Mouse (Mus musculus) MEL (cell line): ENCODE results near the gene Dcp1a. TPM values are rescaled to one million over a fixed set of nuclear protein-coding genes. Genes with fewer than 3 reads are reported as not detected.
A peak's percentile ranks its signal among the peaks of the same experiment; 100 is the strongest.

ENCODE experiments used
- DNase-seq: peaks from one replicate; pipeline ENCODE4 v3.0.0; 2011; ENCODE audit warnings: low read depth, low spot score
- H3K27ac ChIP-seq: 2 replicates; pipeline ENCODE4 v1.5.1; 2012; ENCODE audit warnings: low read depth, mild to moderate bottlenecking, control low read depth, low read length, moderate library complexity; ENCODE audit not compliant: control insufficient read depth
- H3K27me3 ChIP-seq, 2 experiments: fragments of 150-350 bp in 1 of 2; sonication (generic) in 1 of 2; 2 replicates each; pipeline ENCODE4 v1.6.1; 2012; ENCODE audit warnings: low read length in 2 of 2, mild to moderate bottlenecking in 2 of 2, improper control_type of control experiment in 1 of 2, moderate library complexity in 1 of 2; ENCODE audit not compliant: insufficient read depth in 2 of 2, control insufficient read depth in 1 of 2
- H3K36me3 ChIP-seq, 2 experiments: 2 replicates each; pipeline ENCODE4 v1.6.1; 2012 to 2014; ENCODE audit warnings: low read length in 2 of 2, improper control_type of control experiment in 1 of 2, inconsistent platforms in 1 of 2, mild to moderate bottlenecking in 1 of 2; ENCODE audit not compliant: insufficient read depth in 2 of 2, control insufficient read depth in 1 of 2
- H3K4me1 ChIP-seq, 2 experiments: fragments of 150-350 bp in 1 of 2; sonication (generic) in 1 of 2; 2 replicates each; pipeline ENCODE4 v1.6.1; 2012; ENCODE audit warnings: low read length in 2 of 2, improper control_type of control experiment in 1 of 2, mild to moderate bottlenecking in 1 of 2; ENCODE audit not compliant: insufficient read depth in 2 of 2, control insufficient read depth in 1 of 2
- H3K4me3 ChIP-seq, 2 experiments: fragments of 150-350 bp in 1 of 2; sonication (generic) in 1 of 2; 2 replicates each; pipeline ENCODE4 v1.5.1; 2012; ENCODE audit warnings: low read depth in 2 of 2, low read length in 2 of 2, mild to moderate bottlenecking in 2 of 2, moderate library complexity in 2 of 2, control low read depth in 1 of 2, improper control_type of control experiment in 1 of 2; ENCODE audit not compliant: control insufficient read depth in 1 of 2, insufficient read depth in 1 of 2
- H3K79me2 ChIP-seq: 2 replicates; pipeline ENCODE4 v1.6.1; 2012; ENCODE audit warnings: mild to moderate bottlenecking, low read length, moderate library complexity; ENCODE audit not compliant: control insufficient read depth, poor library complexity, insufficient read depth
- H3K9ac ChIP-seq: 2 replicates; pipeline ENCODE4 v1.6.1; 2012; ENCODE audit warnings: low read depth, mild to moderate bottlenecking, control low read depth, low read length, moderate library complexity; ENCODE audit not compliant: control insufficient read depth, poor library complexity, severe bottlenecking
- H3K9me3 ChIP-seq: fragments of 150-350 bp; sonication (generic); replicated peaks from 2 replicates; pipeline ENCODE4 v1.6.1; 2012; ENCODE audit warnings: mild to moderate bottlenecking, low read length, improper control_type of control experiment, moderate library complexity; ENCODE audit not compliant: insufficient read depth
- CTCF ChIP-seq, 3 experiments: IDR thresholded peaks in 2 of 3; conservative IDR thresholded peaks in 1 of 3; 2 replicates each; pipeline ENCODE4 v1.5.1; 2011 to 2012; ENCODE audit warnings: low read length in 3 of 3, low read depth in 2 of 3, mild to moderate bottlenecking in 2 of 3, improper control_type of control experiment in 1 of 3, inconsistent platforms in 1 of 3, mixed read lengths in 1 of 3, moderate library complexity in 1 of 3; ENCODE audit not compliant: control insufficient read depth in 1 of 3, insufficient read depth in 1 of 3, poor library complexity in 1 of 3, severe bottlenecking in 1 of 3
- ELF1 ChIP-seq: IDR thresholded peaks from 2 replicates; pipeline ENCODE4 v1.6.1; 2014; ENCODE audit warnings: low read depth, mild to moderate bottlenecking, inconsistent platforms, low read length, improper control_type of control experiment, moderate library complexity
- EP300 ChIP-seq, 2 experiments: IDR thresholded peaks; 2 replicates each; pipeline ENCODE4 v1.6.1; 2011; ENCODE audit warnings: improper control_type of control experiment in 2 of 2, low read length in 2 of 2, low read depth in 1 of 2, mild to moderate bottlenecking in 1 of 2
- ETS1 ChIP-seq: IDR thresholded peaks from 2 replicates; pipeline ENCODE4 v1.6.1; 2012; ENCODE audit warnings: low read depth, mild to moderate bottlenecking, inconsistent platforms, low read length, improper control_type of control experiment, moderate library complexity
- HCFC1 ChIP-seq: IDR thresholded peaks from 2 replicates; pipeline ENCODE4 v1.6.1; 2012; ENCODE audit warnings: low read depth, mild to moderate bottlenecking, inconsistent platforms, low read length, improper control_type of control experiment, moderate library complexity
- JUND ChIP-seq: IDR thresholded peaks from 2 replicates; pipeline ENCODE4 v1.6.1; 2011; ENCODE audit warnings: low read depth, mild to moderate bottlenecking, improper control_type of control experiment, low read length
- KAT2A ChIP-seq: conservative IDR thresholded peaks from 2 replicates; pipeline ENCODE4 v1.6.1; 2012; ENCODE audit warnings: low read depth, low read length, improper control_type of control experiment, inconsistent platforms
- MAFK ChIP-seq: IDR thresholded peaks from 2 replicates; pipeline ENCODE4 v1.6.1; 2011; ENCODE audit warnings: low read depth, mild to moderate bottlenecking, low read length, improper control_type of control experiment, borderline replicate concordance
- MAX ChIP-seq: IDR thresholded peaks from 2 replicates; pipeline ENCODE4 v1.6.1; 2011; ENCODE audit warnings: low read length, improper control_type of control experiment
- MEF2A ChIP-seq: IDR thresholded peaks from 2 replicates; pipeline ENCODE4 v1.6.1; 2014; ENCODE audit warnings: low read depth, mild to moderate bottlenecking, inconsistent platforms, low read length, improper control_type of control experiment; ENCODE audit not compliant: poor library complexity, insufficient replicate concordance, severe bottlenecking; ENCODE audit errors: extremely low read depth
- MXI1 ChIP-seq: IDR thresholded peaks from 2 replicates; pipeline ENCODE4 v1.6.1; 2011; ENCODE audit warnings: mild to moderate bottlenecking, low read depth, low read length, improper control_type of control experiment
- MYB ChIP-seq: IDR thresholded peaks from 2 replicates; pipeline ENCODE4 v1.6.1; 2011; ENCODE audit warnings: mild to moderate bottlenecking, low read depth, low read length, improper control_type of control experiment
- MYC ChIP-seq: IDR thresholded peaks from 2 replicates; pipeline ENCODE4 v1.6.1; 2011; ENCODE audit warnings: low read depth, mild to moderate bottlenecking, low read length, improper control_type of control experiment, moderate library complexity
- NRF1 ChIP-seq: IDR thresholded peaks from 2 replicates; pipeline ENCODE4 v1.6.1; 2014; ENCODE audit warnings: low read depth, mild to moderate bottlenecking, inconsistent platforms, low read length, improper control_type of control experiment, moderate library complexity; ENCODE audit not compliant: poor library complexity, insufficient read depth, severe bottlenecking
- POLR2AphosphoS2 ChIP-seq: IDR thresholded peaks from 2 replicates; pipeline ENCODE4 v1.6.1; 2011; ENCODE audit warnings: low read length, improper control_type of control experiment
- POLR2AphosphoS5 ChIP-seq: IDR thresholded peaks from 2 replicates; pipeline ENCODE4 v1.6.1; 2012; ENCODE audit warnings: low read depth, borderline replicate concordance, mild to moderate bottlenecking, inconsistent platforms, low read length, moderate library complexity, mixed read lengths
- RAD21 ChIP-seq: IDR thresholded peaks from 2 replicates; pipeline ENCODE4 v1.6.1; 2011; ENCODE audit warnings: mild to moderate bottlenecking, low read depth, low read length, improper control_type of control experiment
- RCOR1 ChIP-seq: IDR thresholded peaks from 2 replicates; pipeline ENCODE4 v1.6.1; 2012; ENCODE audit warnings: low read depth, mild to moderate bottlenecking, inconsistent platforms, low read length, improper control_type of control experiment
- SIN3A ChIP-seq: IDR thresholded peaks from 2 replicates; pipeline ENCODE4 v1.6.1; 2012; ENCODE audit warnings: low read length, improper control_type of control experiment, inconsistent platforms
- SMC3 ChIP-seq: IDR thresholded peaks from 2 replicates; pipeline ENCODE4 v1.6.1; 2011; ENCODE audit warnings: low read depth, low read length, improper control_type of control experiment
- TBP ChIP-seq: IDR thresholded peaks from 2 replicates; pipeline ENCODE4 v1.8.0; 2011; ENCODE audit warnings: low read depth, low read length, improper control_type of control experiment
- TCF12 ChIP-seq: IDR thresholded peaks from 2 replicates; pipeline ENCODE4 v1.6.1; 2014; ENCODE audit warnings: low read depth, mild to moderate bottlenecking, inconsistent platforms, low read length, improper control_type of control experiment, moderate library complexity
- UBTF ChIP-seq: IDR thresholded peaks from 2 replicates; pipeline ENCODE4 v1.6.1; 2012; ENCODE audit warnings: low read depth, mild to moderate bottlenecking, inconsistent platforms, low read length, improper control_type of control experiment, moderate library complexity, borderline replicate concordance; ENCODE audit not compliant: insufficient read depth
- USF1 ChIP-seq: IDR thresholded peaks from 2 replicates; pipeline ENCODE4 v1.6.1; 2014; ENCODE audit warnings: low read depth, mild to moderate bottlenecking, inconsistent platforms, low read length, improper control_type of control experiment, moderate library complexity
- USF2 ChIP-seq, 2 experiments: IDR thresholded peaks; 2 replicates each; pipeline ENCODE4 v1.6.1; 2011 to 2012; ENCODE audit warnings: improper control_type of control experiment in 2 of 2, low read length in 2 of 2, borderline replicate concordance in 1 of 2, inconsistent platforms in 1 of 2, low read depth in 1 of 2, mild to moderate bottlenecking in 1 of 2; ENCODE audit not compliant: insufficient read depth in 1 of 2
- ZC3H11A ChIP-seq: IDR thresholded peaks from 2 replicates; pipeline ENCODE4 v1.6.1; 2012; ENCODE audit warnings: low read depth, mild to moderate bottlenecking, inconsistent platforms, low read length, improper control_type of control experiment
- ZKSCAN1 ChIP-seq: IDR thresholded peaks from 2 replicates; pipeline ENCODE4 v1.6.1; 2012; ENCODE audit warnings: low read depth, mild to moderate bottlenecking, inconsistent platforms, low read length, improper control_type of control experiment, moderate library complexity
- ZNF384 ChIP-seq: IDR thresholded peaks from 2 replicates; pipeline ENCODE4 v1.6.1; 2012; ENCODE audit warnings: low read depth, mild to moderate bottlenecking, inconsistent platforms, low read length, improper control_type of control experiment
- polyA plus RNA-seq, 2 experiments: library from polyadenylated mRNA; stranded (reverse) in 1 of 2; unstranded in 1 of 2; fragments of >175 nt in 1 of 2; fragments of >200 nt in 1 of 2; gene quantifications; 2 replicates each; pipeline versions ENCODE4 v1.2.1 to v1.2.4; 2012; ENCODE audit warnings: low replicate concordance in 2 of 2, low read depth in 1 of 2; ENCODE audit not compliant: insufficient read length in 2 of 2, insufficient read depth in 1 of 2, missing spikeins in 1 of 2
- total RNA-seq: library from RNA; depleted of rRNA; stranded (reverse); fragments of 300-350 nt; gene quantifications from 2 replicates; pipeline ENCODE4 v1.2.3, GENCODE M21; 2012

Dcp1a gene
- total and polyA plus RNA-seq, 3 experiments = 21.4 to 31.4 TPM; not detected in 1

- H3K36me3 ChIP-seq = peaks cover 25% of the 10 kb centered on the region in 2 experiments
- no peaks in the 10 kb centered on the region for H3K27me3 ChIP-seq
- DNase-seq = no peak
- no peaks in the 10 kb centered on the region for H3K9me3 ChIP-seq
- H3K9ac ChIP-seq = no peak overlapping the region
- H3K4me3 ChIP-seq = no peak overlapping the region
- peaks cover 22 to 26% of the 10 kb centered on the region in 2 experiments for H3K4me1 ChIP-seq
- TF ChIP-seq ELF1 (no peak), USF1 (no peak), MAFK (no peak), JUND (no peak), RCOR1 (no peak), POLR2AphosphoS5 (no peak), MXI1 (no peak)
- no peak overlapping the region for H3K27ac ChIP-seq
- H3K79me2 ChIP-seq = no peaks in the 10 kb centered on the region; the same call in 1 of the 2 replicates
Observed at GRCm38 (mm10) chr14:30573235-30573634, 93.9 kb downstream of the Dcp1a start.

GRCm38 (mm10) chr14:30573983-30574584, 94.7 kb downstream of the Dcp1a start:
- no peak overlapping the region; the same call in 1 of the 2 replicates for H3K27ac ChIP-seq
- TF ChIP-seq RAD21 (peak; percentile 68), ETS1 (no peak), KAT2A (no peak), POLR2AphosphoS2 (no peak), MAX (peak; percentile 53), NRF1 (no peak), JUND (no peak), MXI1 (peak; percentile 79), MYB (no peak), MYC (peak; percentile 85), HCFC1 (peak; percentile 22; the same call in 1 of the 2 replicates), SMC3 (peak; percentile 83), ZKSCAN1 (no peak), MAFK (no peak), POLR2AphosphoS5 (no peak), EP300 (IDR thresholded peaks at IDR 0.05; ENCODE audit: low read depth in 1 of 2, low read length in 2 of 2) (peak in 1 of 2 experiments; percentile 23; a peak in 1 of 4 replicates), ZNF384 (no peak), TCF12 (no peak), TBP (0 out of 2 replicates have a peak, but pooled peaks have one; percentile 22), MEF2A (no peak), USF2 (IDR thresholded peaks at IDR 0.05; ENCODE audit: borderline replicate concordance in 1 of 2, insufficient read depth in 1 of 2, low read depth in 1 of 2, low read length in 2 of 2) (no peak), UBTF (no peak), ZC3H11A (peak; percentile 60), SIN3A (peak; percentile 79), CTCF (IDR thresholded peaks at IDR 0.05 in 2 of 3, conservative IDR thresholded peaks at IDR 0.05 in 1 of 3; ENCODE audit: control insufficient read depth in 1 of 3, insufficient read depth in 1 of 3, low read depth in 2 of 3, low read length in 3 of 3, poor library complexity in 1 of 3, severe bottlenecking in 1 of 3) (peak; percentile 56 to 98 (median 88))

More at GRCm38 (mm10) chr14:30573983-30574584, 94.7 kb downstream of the Dcp1a start:
- Histone ChIP-seq H3K9me3 (no peaks in the 10 kb centered on the region), H3K4me1 (peaks cover 27 to 32% of the 10 kb centered on the region in 2 experiments), H3K4me3 (no peak overlapping the region), H3K36me3 (peaks cover 22 to 31% of the 10 kb centered on the region in 2 experiments), H3K27me3 (no peaks in the 10 kb centered on the region), H3K9ac (no peak overlapping the region), H3K79me2 (no peaks in the 10 kb centered on the region; the same call in 1 of the 2 replicates)
- DNase-seq = peak; percentile 91
